Mouse (Mus musculus) neural tube, embryonic 11.5 days (tissue): Measurements from ENCODE around the gene Coq8a. TPM values are rescaled to one million over a fixed set of nuclear protein-coding genes. Genes with fewer than 3 reads are reported as not detected.

ENCODE experiments used
- ATAC-seq: fragments of 200-750 bp; cut with Nextera tagmentation; 2 replicates; pipeline ENCODE4 v1.8.0; 2017; ENCODE audit warnings: moderate number of reproducible peaks, mild to moderate bottlenecking, moderate TSS enrichment, moderate library complexity; ENCODE audit not compliant: insufficient read depth, low FRiP score, low TSS enrichment
- DNase-seq: peaks from one replicate; pipeline ENCODE4 v3.0.0-alpha.2; 2015; ENCODE audit warnings: low spot score
- H3K27ac ChIP-seq: fragments of 300-500 bp; sonication (generic); 2 replicates; pipeline ENCODE4 v1.5.1; 2014; ENCODE audit warnings: low read depth, mild to moderate bottlenecking, low read length
- H3K27me3 ChIP-seq: fragments of 300-500 bp; sonication (generic); 2 replicates; pipeline ENCODE4 v1.6.1; 2014; ENCODE audit warnings: mild to moderate bottlenecking, low read length, mixed read lengths; ENCODE audit not compliant: control insufficient read depth, insufficient read depth
- H3K36me3 ChIP-seq: fragments of 300-500 bp; sonication (generic); 2 replicates; pipeline ENCODE4 v1.6.1; 2014; ENCODE audit warnings: mild to moderate bottlenecking, low read length, moderate library complexity, mixed read lengths; ENCODE audit not compliant: control insufficient read depth, insufficient read depth
- H3K4me1 ChIP-seq: fragments of 300-500 bp; sonication (generic); 2 replicates; pipeline ENCODE4 v1.6.1; 2014; ENCODE audit warnings: low read length, mixed read lengths; ENCODE audit not compliant: control insufficient read depth, insufficient read depth
- H3K4me2 ChIP-seq: fragments of 300-500 bp; sonication (generic); 2 replicates; pipeline ENCODE4 v1.6.1; 2014; ENCODE audit warnings: low read depth, mild to moderate bottlenecking, moderate library complexity
- H3K4me3 ChIP-seq: fragments of 300-500 bp; sonication (generic); 2 replicates; pipeline ENCODE4 v1.5.1; 2014; ENCODE audit warnings: low read depth, low read length
- H3K9ac ChIP-seq: fragments of 300-500 bp; sonication (generic); 2 replicates; pipeline ENCODE4 v1.6.1; 2014; ENCODE audit warnings: mild to moderate bottlenecking, low read length
- H3K9me3 ChIP-seq: fragments of 300-500 bp; sonication (generic); 2 replicates; pipeline ENCODE4 v1.6.1; 2016; ENCODE audit warnings: low read length; ENCODE audit not compliant: control insufficient read depth
- WGBS: fragments of 180-500 bp; shearing (Covaris S2); extraction: QIAGEN DNeasy Blood & Tissue Kit; methylation state at CpG from one replicate; pipeline ENCODE4 v1.1.7; 2014; 5-methylcytosine and 5-hydroxymethylcytosine counted together
- polyA plus RNA-seq: library from polyadenylated mRNA; unstranded; fragments of >200 nt; fragmentation: Nextera tagmentation; extraction: Ambion mirVana; gene quantifications from 2 replicates; pipeline ENCODE4 v1.2.1, GENCODE M21; 2014

Coq8a gene
- polyA plus RNA-seq, 1 experiment from 2014 or later = 1.8 TPM

DNA sequence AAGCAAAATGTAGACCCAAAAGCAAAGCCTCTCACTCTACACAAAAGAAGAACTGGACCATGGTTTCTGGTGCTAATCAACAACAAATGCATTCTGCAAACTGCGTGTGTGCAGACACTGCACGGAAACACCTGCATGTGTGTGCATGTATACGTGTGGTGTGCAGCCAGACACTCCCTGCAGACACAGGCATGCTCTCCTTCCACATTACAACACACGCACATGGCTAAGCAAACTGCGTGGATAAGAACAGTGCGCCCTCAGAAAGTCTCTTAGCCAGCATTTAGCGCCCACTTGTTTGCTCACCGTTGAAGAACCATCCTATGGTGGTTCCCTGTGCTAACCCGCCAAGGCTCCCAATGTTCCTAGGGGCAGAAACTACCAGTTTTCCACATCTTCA, 5.4 kb downstream of the Coq8a start:
- ATAC-seq (no peak), DNase-seq (no peak)
- WGBS = 92% methylated on average over 9 of the region's 9 CpGs
- no peaks in the 10 kb centered on the region for H3K36me3 ChIP-seq
- no peak overlapping the region for H3K4me2 ChIP-seq
- no peak overlapping the region for H3K27ac ChIP-seq
- no peak overlapping the region for H3K9ac ChIP-seq
- no peaks in the 10 kb centered on the region for H3K27me3 ChIP-seq
- H3K9me3 ChIP-seq = no peaks in the 10 kb centered on the region
- H3K4me1 ChIP-seq = peaks cover 5% of the 10 kb centered on the region
- no peak overlapping the region for H3K4me3 ChIP-seq

DNA sequence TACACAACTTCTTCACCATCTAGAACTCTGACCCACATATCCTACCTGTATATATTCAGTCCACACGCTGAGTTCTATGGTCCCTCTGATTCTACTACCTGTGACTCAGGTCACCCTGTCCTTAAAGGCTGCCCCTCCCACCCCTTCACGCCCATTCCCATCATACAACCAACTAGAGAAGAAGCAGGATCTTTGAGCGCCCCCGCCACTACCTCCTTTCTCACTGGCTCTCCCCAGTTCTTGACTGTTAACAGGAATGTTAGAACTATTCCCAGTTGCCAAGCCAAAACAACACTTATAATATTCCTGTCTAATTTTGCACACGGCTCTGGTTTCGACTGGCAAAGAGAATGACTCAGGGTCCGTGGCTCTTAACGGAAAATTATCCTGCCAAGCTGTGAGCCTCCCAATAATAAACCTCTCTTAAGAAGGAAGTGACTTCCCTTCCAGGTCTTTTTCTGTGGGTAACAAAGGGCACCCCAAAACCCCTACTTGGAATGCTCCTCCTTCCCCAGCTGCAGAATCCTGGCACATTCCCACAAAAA, 5.9 kb downstream of the Coq8a start:
- Histone ChIP-seq H3K27me3 (no peaks in the 10 kb centered on the region), H3K9me3 (no peaks in the 10 kb centered on the region), H3K9ac (no peak overlapping the region), H3K36me3 (no peaks in the 10 kb centered on the region), H3K4me2 (no peak overlapping the region), H3K27ac (no peak overlapping the region), H3K4me1 (peaks cover 5% of the 10 kb centered on the region), H3K4me3 (no peak overlapping the region)
- WGBS = 86% methylated on average over 8 of the region's 8 CpGs
- no peak for DNase-seq
- no peak for ATAC-seq

DNA sequence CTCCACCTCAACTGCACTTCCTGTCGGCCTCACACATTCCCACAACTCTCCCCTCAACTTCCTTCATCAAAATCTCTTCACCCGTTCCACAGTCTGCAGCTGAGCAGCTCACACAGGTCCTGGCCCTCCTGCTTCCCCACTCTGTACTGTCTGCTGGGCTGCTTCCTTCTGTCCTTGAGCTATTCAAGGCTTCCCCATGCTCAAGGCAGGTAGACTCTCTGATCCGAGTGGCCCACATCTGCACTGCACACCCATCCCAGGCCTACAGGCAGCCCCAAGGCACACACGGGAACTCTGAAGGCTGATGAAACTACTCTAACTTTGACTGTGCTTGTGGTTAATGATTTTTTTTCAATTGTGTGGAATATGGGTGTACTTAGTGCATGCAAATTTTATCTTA, 6.5 kb downstream of the Coq8a start:
- WGBS = 71% methylated on average over 4 of the region's 4 CpGs
- no peak for ATAC-seq
- no peak for DNase-seq

GRCm38 (mm10) chr1:180191651-180192220, 7.7 kb downstream of the Coq8a start:
- no peak for DNase-seq
- Histone ChIP-seq H3K9ac (no peak overlapping the region), H3K27ac (no peak overlapping the region), H3K4me2 (no peak overlapping the region), H3K27me3 (no peaks in the 10 kb centered on the region), H3K36me3 (no peaks in the 10 kb centered on the region), H3K9me3 (no peaks in the 10 kb centered on the region), H3K4me3 (no peak overlapping the region), H3K4me1 (peaks cover 5% of the 10 kb centered on the region)
- ATAC-seq = no peak
- 67% methylated on average over 7 of the region's 7 CpGs for WGBS

More for the DNA sequence above, 6.5 kb downstream of the Coq8a start:
- H3K36me3 ChIP-seq = no peaks in the 10 kb centered on the region
- H3K4me3 ChIP-seq = no peak overlapping the region
- H3K9ac ChIP-seq = no peak overlapping the region
- H3K27me3 ChIP-seq = no peaks in the 10 kb centered on the region
- H3K4me1 ChIP-seq = peaks cover 5% of the 10 kb centered on the region
- H3K27ac ChIP-seq = no peak overlapping the region
- H3K9me3 ChIP-seq = no peaks in the 10 kb centered on the region
- H3K4me2 ChIP-seq = no peak overlapping the region

GRCm38 (mm10) chr1:180191112-180191511, 8.3 kb downstream of the Coq8a start:
- Histone ChIP-seq H3K4me2 (no peak overlapping the region), H3K9me3 (no peaks in the 10 kb centered on the region), H3K27me3 (no peaks in the 10 kb centered on the region), H3K4me1 (peaks cover 5% of the 10 kb centered on the region), H3K36me3 (no peaks in the 10 kb centered on the region), H3K27ac (no peak overlapping the region), H3K9ac (no peak overlapping the region), H3K4me3 (no peak overlapping the region)
- DNase-seq (no peak), ATAC-seq (no peak)
- WGBS = 86% methylated on average over 8 of the region's 8 CpGs

- H3K27me3 ChIP-seq = no peaks in the 10 kb centered on the region
- no peaks in the 10 kb centered on the region for H3K4me1 ChIP-seq
- no peak overlapping the region for H3K4me3 ChIP-seq
- ATAC-seq (no peak), DNase-seq (no peak)
- WGBS = 88% methylated on average over 4 of the region's 4 CpGs
- no peak overlapping the region for H3K27ac ChIP-seq
- H3K36me3 ChIP-seq = no peaks in the 10 kb centered on the region
- H3K9ac ChIP-seq = no peak overlapping the region
- H3K9me3 ChIP-seq = no peaks in the 10 kb centered on the region
- no peak overlapping the region for H3K4me2 ChIP-seq
Observed at GRCm38 (mm10) chr1:180188951-180189350, 10.5 kb downstream of the Coq8a start.

DNA sequence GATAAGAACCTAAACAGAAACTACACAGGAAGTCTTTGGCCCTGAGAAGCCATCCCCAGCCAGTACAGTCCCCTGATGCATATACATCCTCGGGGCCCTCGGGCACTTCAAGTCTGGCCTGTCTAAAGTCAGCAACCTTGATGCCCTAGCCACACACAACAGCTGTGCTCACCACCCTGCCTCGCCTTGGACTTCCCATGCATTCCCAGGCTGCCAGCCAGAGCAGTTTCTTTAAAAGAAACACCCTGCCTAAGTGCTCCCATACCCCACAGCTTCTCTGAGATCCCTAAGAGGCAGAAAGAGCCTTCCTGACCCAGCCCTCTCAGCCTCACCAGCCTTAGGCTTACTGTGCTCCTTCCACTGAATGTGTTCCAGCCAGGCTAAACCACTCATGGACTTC, 13.0 kb downstream of the Coq8a start:
- H3K9me3 ChIP-seq = no peaks in the 10 kb centered on the region
- no peak for ATAC-seq
- no peaks in the 10 kb centered on the region for H3K4me1 ChIP-seq
- no peak overlapping the region for H3K4me3 ChIP-seq
- H3K27ac ChIP-seq = no peak overlapping the region
- no peak overlapping the region for H3K9ac ChIP-seq
- H3K4me2 ChIP-seq = no peak overlapping the region
- H3K36me3 ChIP-seq = no peaks in the 10 kb centered on the region
- DNase-seq = no peak
- WGBS = 82% methylated on average over 3 of the region's 3 CpGs
- H3K27me3 ChIP-seq = no peaks in the 10 kb centered on the region

DNA sequence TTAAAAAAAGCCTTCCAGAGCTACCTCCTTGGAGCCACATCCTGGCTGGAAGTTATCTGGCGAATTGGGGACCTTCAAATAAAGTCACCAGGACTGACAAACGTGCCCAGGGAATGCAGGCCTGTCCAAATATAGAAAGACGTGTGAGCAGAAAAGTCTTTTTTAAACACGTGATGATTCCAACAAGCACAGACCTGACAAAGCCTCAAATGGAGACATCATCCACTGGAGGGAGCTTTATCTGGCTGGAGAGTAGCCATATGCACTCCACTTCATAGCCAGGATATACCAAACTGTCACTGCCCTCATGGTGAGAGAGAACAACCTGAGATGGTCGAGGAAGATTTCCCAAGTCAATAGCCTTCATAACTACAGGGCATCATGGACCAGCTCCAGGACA, 13.5 kb downstream of the Coq8a start:
- Histone ChIP-seq H3K36me3 (no peaks in the 10 kb centered on the region), H3K9ac (no peak overlapping the region), H3K4me2 (no peak overlapping the region), H3K27ac (no peak overlapping the region), H3K27me3 (no peaks in the 10 kb centered on the region), H3K4me3 (no peak overlapping the region), H3K4me1 (no peaks in the 10 kb centered on the region), H3K9me3 (no peaks in the 10 kb centered on the region)
- no peak for ATAC-seq
- WGBS = 68% methylated on average over 5 of the region's 5 CpGs
- no peak for DNase-seq

DNA sequence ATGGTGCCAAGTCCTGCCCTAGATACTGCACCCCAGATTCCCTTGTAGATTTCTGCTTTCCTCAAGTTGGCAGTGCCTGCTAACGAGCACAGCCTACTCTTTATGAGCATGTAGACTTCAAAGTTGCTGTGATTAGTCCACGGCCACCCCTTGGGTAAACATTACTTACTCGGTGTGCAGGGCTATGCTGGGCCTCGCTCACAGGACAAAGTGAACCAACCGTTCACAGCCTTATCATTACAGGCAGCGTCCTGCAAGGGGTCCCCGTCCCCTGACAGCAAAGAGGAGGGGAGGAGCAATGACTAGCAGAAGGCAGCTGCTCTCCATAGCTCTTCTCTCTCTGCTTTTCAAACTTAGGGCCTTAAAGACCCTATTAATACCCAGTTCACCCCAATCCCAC, 14.6 kb downstream of the Coq8a start:
- Histone ChIP-seq H3K9me3 (no peaks in the 10 kb centered on the region), H3K4me3 (no peak overlapping the region), H3K36me3 (no peaks in the 10 kb centered on the region), H3K9ac (no peak overlapping the region), H3K27ac (no peak overlapping the region), H3K27me3 (no peaks in the 10 kb centered on the region), H3K4me1 (no peaks in the 10 kb centered on the region), H3K4me2 (no peak overlapping the region)
- DNase-seq (no peak), ATAC-seq (no peak)
- WGBS = 56% methylated on average over 7 of the region's 7 CpGs
